Mouse (Mus musculus) testis, postnatal 14 days (tissue): ENCODE results near the gene Tgfb1.

Experiments
- DNase-seq: peaks from one replicate; pipeline ENCODE4 v3.0.0; 2021; ENCODE audit warnings: low spot score

Gene Tgfb1

DNA sequence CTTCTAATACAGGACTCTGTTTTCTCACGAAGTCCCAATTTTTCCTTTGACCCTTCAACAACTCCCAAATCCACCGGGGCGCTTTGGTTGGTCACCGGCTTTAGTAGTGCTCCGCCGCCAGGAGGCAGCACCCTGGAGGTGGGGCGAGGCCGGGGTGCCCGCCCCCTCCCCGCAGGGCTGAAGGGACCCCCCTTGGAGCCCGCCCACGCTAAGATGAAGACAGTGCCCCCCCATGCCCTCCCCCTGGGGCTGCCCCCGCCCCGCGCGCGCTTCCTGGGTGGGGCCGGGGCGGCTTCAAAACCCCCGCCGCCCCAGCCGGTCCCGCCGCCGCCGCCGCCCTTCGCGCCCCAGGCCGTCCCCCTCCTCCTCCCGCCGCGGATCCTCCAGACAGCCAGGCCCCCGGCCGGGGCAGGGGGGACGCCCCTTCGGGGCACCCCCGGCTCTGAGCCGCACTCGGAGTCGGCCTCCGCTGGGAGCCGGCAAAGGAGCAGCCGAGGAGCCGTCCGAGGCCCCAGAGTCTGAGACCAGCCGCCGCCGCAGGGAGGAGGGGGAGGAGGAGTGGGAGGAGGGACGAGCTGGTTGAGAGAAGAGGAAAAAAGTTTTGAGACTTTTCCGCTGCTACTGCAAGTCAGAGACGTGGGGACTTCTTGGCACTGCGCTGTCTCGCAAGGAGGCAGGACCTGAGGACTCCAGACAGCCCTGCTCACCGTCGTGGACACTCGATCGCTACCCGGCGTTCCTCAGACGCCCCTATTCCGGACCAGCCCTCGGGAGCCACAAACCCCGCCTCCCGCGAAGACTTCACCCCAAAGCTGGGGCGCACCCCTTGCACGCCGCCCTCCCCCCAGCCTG lies at the start of gene Tgfb1:
TSS of gene Tgfb1 (plus strand) at position 323 of the 852 bp plus-strand sequence.
- peak; percentile 75 for DNase-seq

DNA sequence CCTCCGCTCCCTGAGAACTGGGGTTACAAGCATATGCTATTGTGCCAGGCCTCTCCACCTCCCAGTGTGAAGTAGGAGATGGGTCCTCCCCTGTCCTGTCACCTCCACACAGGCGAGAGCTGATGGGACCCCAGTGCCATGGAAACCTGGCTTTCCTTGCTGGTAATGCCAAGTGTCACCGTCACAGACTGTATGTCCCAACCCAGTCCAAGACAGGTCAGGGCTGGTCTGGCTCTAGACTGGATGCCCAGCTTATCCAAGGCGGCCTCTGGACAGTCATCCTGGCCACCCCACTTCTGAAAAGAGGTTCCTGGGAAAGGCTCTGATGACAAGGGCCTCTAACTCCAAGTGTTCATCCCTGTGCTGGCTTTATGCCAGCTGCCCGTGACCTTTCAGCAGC lies 49.7 kb upstream of the Tgfb1 start:
- no peak for DNase-seq

DNA sequence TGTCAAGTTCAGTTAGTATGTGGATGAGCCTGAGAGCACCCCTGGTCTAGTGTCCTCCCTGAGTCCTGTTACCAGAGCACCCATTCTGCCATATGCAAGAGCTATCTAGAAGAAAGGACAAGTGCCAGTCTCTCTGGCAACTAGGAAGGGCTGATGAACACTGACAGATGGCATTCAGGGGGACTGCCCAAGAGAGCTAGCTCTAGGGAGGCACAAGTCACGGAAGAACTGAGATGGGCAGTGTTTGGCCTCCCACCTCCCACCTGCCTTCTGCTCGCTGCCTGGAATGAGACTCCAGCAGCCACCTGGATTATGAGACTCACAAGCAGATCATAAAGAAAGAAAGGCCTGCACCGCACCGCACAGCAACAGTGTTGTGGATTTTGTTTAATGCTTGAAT lies 47.0 kb upstream of the Tgfb1 start:
- DNase-seq, result no peak

DNA sequence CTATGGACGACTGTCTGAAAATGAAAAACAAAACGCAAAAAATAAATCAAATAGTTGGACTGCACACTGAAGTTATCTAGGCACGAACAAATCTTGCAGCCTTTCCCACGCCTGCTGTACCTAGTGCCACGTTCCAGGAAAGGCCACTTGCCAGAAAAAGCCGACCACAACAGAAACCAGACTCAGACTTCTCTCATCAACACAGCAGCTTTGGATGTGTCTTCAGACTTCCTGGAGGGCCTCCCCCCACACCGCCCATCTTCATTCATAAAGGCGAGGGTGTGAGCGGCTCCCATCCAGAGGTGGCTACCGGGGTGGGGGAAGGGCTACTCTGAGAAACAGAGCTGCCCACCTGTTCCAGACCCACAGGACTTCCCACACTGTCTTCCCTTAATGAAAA lies 42.7 kb upstream of the Tgfb1 start:
- no peak for DNase-seq

DNA sequence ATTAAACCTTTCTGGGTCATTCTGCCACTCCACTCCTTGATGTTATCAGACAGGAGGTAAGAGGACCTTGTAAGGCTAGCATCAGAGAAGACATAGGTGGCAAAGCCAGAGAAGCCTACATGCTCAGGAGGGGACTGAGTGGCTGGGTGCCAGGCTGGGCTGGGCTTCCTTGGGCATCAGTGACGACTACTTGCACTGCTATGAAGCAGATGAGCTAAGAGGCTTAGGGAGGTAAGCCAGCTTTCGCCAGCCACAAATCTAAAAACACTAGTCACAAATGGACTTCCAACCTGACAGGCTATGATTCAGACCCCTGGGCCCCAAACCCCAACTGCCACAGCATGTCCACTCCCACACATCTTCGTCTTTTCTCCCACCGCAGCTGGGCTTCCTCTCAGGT lies 42.2 kb upstream of the Tgfb1 start:
- no peak for DNase-seq

DNA sequence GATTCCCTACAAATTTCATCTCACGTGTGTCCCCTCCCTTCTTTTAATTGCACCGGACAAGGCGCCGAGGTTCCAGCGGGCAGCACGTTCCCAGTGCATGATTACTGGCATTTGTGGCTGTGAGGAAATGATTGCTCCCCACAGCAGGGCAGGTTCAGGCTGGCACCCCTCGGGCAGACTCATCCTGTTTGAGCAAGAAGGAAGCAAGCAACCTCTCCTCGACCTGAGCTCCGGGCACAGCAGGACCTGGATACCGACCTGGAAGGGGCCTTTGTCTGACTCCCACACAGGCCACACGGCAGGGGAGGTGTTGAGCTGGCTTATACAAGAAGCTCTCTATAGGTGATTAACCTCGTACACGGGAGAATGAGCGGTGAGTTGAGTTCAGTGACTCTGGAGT lies 41.7 kb upstream of the Tgfb1 start:
- no peak for DNase-seq

DNA sequence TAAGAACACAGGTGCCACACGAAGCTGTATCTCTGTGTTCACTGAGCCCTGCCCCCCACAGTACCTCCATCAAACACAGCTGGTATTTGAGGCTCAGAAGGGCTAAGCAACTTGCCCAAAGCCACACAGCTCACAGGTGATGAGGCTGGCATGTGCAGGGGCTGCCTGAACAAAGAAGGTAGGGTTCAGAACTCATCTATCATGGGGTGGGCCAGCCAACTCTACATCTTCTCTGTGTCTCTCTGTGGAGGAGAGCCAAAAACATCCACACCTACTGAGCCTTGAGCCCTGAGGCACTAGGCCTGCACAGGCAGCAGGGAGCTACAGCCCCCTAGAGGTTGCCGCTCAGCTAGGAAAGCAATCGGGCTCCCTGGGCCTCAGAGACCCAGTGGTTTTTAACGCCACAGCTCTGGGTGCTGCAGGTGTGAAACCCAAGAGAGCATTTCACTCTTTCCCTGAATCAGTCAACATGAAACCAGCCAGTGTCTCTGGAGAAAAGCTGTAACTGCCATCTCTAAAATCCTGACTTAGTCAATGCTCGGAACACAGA lies 39.2 kb upstream of the Tgfb1 start:
- no peak for DNase-seq

DNA sequence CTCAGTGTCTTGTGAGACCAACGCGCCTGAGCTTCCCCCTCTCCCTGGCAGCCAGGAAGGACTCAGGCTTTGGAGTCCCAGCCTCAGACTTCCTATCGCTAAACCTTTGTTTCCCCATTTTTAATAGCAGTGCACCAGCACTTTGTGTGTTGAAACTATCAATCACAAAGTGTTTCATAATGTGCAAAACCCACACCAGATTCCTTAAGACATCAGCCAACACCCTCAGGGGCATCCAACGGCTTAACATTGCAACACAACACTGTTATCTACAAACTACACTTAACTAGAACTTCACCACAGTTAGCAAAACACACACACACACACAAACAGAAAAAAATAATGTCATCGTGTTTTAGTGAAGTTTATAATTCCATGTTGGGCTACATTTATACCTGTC lies 37.0 kb upstream of the Tgfb1 start:
- DNase-seq, result no peak

DNA sequence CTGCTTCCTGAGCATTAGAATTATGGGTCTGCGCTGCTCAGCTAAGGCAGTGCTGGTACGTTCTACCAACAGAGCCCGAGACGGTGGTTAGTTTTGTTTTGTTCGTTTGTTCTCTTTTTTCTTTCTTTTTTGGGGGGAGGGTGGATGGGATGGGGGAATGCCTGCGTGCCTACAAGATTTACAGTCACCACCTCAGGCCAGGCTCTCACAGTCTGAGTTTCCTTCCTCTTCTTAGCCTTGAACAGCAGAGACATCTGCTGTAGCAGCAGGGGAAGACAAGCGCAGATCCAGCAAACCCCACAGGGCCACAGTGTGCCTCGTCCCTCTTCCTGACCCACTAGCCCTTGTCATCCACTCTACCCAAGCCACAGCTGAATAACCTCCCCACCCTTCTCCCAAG lies 35.5 kb upstream of the Tgfb1 start:
- DNase-seq, result no peak

DNA sequence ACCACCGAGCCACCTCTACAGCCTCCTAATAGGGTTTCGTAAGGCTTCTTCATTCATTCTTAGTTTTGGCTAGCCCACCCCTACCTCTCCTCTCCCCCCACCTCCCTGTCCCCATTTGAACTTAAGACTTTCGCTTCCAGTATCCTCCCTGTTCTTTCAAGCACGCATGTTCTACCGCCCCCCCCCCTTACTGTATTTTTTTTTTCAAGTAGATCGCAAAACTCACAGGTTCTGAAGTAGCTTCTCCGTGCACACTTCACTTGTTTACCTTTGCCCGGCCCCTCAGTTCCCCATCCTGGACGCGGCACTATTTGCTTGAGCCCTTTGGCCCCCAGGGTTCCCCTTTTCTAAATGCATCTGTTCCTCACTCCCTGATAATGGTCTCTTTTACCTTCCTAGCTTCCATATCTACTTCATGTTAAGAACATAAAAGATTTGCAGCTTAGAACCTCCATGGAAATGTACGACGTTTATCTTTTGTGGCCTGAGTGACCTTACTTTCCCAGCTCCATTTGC lies 34.5 kb upstream of the Tgfb1 start:
- no peak for DNase-seq

DNA sequence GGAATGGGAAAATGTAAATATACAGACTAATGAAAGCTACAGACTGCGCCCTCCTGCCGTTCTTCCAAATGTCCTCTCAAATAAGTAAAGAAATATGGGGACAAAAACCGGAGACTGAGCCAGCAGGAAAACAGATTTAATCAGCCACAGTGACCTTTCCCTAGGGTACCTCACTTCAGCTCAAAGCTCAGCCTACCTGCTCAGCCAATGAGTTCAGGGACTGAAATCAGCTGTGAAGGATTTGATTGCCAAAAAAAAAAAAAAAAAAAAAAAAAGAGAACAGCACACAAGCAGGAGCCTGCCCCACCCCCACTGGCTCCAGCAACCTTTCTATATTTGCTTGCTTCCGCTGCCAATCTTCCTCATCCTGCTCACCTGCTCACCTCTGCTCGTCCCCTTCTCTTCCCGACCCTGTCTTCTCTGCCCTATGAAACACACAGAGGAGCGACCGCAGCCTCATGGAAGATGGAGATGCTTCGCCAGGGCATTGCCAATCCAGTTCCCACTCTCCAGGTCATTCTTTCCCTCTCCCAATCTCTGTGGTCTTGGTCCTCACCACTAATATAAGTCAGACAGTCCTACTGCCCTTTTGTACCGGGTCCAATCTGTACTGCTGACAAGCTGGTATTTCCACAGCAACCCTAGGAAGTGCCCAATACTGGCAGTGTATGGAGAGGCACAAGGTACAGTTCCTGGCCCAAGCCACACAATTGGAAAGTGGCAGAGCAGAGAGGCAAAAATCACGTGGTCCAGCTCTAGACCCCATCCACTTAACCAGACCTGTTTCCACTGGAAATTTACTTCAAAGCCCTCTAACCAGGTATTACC lies 31.0 kb upstream of the Tgfb1 start:
- DNase-seq, result no peak

DNA sequence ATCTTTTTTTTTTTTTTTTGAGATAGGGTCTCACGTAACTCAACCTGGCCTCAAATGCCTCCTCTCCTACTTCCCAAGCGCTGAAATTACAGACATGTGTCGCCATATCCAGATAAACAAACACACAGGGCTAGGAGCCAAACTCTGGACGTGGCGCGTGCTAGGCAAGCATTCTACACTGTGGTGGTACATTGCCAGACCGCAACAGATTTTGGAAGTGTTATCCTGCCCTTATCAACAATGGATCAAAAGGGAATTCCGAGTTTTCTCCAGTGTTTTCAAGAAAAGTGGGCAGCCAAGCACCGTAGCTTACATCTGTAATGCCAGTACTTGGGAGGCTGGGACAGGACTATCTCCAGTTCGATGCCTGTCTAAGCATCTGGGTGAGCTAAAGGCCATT lies 29.0 kb upstream of the Tgfb1 start:
- DNase-seq, result no peak

DNA sequence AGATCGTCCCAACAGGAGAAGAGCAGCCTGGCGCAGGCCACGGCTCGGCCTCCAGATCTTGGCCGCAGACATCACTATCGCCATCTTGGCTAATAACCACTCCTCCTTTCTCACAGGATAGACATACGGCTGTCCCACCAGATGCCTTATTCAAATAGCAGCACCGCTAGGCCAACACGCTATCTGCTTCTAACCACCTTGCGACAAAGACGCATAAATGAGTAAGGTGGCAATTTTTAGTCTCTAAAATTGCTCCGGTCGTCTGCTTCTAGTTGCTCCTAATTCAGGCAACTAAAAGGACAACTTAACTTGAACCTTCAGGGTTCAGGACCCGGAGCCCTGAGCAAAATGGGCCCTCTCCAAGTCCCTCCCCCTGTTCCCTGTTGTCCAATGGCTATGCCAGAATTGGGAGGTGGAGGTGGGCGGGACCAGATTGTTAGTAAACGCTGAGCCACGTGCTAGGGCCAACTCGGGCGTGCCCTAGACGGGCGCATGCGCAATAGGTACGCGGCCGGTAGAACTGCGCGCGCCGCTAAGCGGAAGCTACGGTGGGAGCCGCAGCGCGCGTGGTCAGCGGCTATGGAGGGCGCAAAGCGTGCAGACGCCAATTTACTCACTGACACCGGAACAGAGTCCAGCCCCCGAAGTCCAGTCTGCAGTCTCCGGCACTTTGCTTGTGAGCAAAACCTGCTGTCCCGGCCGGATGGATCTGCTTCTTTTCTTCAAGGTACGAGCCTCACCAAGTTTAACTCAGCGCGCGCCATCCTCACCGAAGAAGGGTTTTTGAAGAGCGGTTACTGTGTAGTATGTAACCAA lies 27.9 kb upstream of the Tgfb1 start, which contains the start of the genes Bckdha and Exosc5:
TSS of gene Bckdha (minus strand) at position 325 of the 816 bp plus-strand sequence.
TSS of gene Exosc5 (plus strand) at position 508 of the 816 bp plus-strand sequence.
- DNase-seq, result peak; percentile 99

DNA sequence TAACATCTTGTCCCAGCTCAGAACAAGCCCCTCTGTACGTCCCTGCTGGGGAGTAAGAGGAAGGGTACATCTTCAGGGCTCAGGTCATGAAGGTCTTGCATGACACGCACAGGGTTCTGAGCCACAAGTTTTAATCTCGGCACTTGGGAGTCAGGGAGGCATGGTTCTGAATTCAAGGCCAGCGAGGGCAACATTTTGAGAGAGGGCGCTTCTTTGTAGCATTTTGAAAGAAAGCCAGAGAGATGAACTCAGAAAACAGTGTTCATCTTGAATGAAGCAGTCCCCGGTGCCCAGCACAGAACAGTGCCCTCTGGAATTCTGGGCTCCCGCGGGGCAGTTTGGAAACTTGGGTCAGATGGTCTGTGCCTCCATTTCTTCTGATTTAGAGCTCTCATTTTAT lies 20.4 kb upstream of the Tgfb1 start:
- DNase-seq, result peak; percentile 53

DNA sequence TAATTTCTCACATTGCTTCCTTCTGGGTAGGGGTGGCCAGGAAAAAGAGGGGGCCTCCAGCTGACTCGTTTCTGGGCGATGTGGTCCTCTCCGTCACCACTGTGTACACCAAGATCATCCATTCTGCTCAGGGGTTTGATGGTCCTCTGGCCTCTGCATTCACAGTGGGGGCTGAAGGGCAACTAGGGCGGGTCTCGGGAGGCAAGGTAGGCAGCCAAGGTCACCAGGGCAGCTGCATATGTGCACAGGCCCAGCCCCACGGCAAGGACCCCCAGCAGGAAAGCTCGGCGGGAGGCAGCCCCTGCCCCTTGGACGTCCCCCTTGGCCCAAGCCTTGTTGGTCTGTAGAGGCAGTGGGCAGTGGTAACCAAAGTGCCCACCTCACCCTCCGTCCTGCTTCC lies 17.6 kb upstream of the Tgfb1 start:
- DNase-seq, result no peak

DNA sequence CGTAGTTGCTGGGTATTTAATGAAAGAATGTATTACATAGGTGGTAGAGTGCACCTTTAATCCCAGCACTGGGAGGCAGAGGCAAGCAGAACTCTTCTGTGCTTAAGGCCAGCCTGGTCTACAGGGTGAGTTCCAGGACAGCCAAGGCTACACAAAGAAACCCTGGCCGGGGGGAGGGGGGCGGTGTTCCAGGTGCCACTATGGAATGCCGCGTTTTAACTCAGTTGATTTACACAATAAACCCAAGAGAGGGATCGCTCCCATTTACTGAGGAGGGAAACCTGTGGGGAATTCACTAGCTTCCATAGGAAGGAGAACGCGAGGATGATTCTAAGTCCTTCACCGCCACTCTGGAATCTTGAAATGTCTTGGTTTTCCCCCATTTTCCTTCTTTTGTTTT lies 17.2 kb upstream of the Tgfb1 start:
- DNase-seq, result no peak

DNA sequence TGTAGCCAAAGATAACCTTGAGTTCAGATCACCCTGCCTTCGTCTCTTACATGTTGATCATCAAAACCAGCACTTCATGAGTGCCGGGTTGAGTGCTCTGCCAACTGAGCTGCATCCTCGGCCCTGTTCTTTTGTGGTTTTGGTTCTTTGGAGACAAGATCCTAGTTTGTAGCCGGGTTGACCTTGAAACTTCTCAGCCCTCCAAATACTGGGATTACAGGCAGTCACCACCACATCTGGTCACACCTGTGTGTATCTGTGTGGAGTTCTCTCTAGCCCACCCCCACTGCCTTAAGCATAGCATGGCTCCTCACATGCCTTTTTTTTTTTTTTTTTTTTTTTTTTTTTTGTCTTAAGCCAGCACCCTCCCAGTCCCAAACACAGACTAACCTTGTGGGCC lies 16.7 kb upstream of the Tgfb1 start:
- no peak for DNase-seq

DNA sequence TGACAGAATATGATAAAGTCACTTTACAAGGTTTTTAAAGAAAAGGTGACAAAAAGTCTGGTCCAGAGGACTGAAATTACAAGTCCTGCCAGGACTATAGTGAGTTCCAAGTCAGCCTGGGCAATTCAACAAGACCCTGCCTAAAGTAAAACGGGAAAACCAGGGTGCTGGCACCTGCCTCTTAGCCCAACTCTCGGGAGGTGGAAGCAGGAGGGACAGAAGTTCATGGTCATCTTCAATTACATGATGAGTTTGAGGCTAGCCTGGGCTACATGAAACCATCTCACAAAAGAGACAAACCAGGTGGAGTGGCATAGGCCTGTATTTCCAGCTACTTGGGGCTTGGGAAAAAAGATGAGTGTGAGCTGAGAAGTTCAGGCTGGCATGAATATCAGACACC lies 15.1 kb upstream of the Tgfb1 start:
- DNase-seq, result no peak

DNA sequence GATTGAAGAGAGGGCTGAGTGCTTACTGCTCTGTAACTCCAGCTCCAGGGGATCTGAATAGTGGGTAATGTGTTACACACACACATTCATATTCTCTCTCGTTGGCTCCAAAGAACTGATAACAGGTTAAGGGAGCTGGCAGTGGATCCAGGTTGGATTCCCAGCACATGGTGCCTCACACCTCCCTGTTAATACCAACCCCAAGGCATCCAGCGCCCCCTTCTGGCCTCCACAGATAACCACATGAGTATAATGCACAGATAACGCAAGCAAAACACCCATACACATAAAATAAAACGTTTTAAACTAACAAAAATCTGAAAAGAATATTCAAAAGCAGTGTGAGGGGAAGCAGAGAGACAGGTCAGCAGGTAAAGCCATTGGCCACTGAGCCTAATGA lies 14.4 kb upstream of the Tgfb1 start:
- DNase-seq, result no peak

DNA sequence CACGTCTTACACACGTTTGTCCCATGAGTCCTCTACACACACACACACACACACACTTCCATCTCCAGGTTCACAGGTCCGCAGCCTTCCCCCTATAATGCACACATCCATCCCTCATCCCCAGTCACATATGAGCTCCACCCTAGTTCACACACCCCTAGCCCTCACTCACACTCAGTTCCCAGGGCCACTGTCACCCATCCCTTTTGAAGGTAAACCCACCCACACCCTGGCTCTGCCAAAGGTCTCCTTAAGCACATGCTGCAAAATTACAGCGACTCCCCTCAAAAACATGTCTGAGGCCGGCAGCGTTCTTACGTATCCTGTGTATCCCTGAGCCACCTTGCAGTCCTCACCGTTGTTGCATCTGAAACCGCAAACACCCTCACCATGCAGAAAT lies 12.5 kb upstream of the Tgfb1 start:
- DNase-seq, result no peak

DNA sequence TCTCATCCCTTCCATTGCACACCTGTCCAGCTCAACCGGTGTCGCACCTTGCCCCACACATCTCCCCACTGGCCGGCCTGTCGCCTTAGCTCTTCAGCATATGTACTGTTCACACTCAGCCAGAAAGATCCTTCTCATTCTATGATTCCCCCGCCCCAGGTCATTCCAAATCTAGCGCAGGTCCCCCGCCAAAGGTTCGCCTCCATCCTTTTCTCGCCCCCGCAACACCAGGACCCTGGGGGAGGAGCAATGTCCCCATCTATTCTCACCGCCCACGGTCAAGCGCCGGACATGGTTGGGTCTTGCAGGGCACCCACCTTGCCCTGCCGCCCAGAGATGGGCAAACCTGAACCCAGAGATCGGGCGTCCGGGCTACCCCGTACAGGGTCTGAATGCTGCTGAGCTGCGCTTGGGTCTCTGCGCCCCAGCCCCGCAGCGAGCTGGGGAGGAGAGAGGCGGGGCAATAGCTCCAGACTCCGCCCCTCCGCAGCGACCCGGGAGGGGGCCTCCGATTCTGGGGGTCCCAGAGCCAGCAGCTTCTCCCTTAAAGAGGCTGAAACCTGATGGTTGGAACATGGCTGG lies 12.0 kb upstream of the Tgfb1 start, which contains the start of gene Tmem91:
TSS of gene Tmem91 (minus strand) at position 448 of the 582 bp plus-strand sequence.
- DNase-seq, result no peak
